Mouse (Mus musculus) bone marrow, adult 2 months (tissue): Measurements from ENCODE around the gene Fancg.

Experiments used
- CTCF ChIP-seq: fragments of 200-500 bp; IDR thresholded peaks from 2 replicates; pipeline ENCODE4 v1.5.1; 2011; ENCODE audit warnings: low read length, control low read depth; ENCODE audit not compliant: control insufficient read depth, insufficient read depth
- POLR2A ChIP-seq: fragments of 200-500 bp; IDR thresholded peaks from 2 replicates; pipeline ENCODE4 v1.6.1; 2011; ENCODE audit warnings: low read depth, mild to moderate bottlenecking, control low read depth, low read length, borderline replicate concordance; ENCODE audit not compliant: control insufficient read depth

DNA sequence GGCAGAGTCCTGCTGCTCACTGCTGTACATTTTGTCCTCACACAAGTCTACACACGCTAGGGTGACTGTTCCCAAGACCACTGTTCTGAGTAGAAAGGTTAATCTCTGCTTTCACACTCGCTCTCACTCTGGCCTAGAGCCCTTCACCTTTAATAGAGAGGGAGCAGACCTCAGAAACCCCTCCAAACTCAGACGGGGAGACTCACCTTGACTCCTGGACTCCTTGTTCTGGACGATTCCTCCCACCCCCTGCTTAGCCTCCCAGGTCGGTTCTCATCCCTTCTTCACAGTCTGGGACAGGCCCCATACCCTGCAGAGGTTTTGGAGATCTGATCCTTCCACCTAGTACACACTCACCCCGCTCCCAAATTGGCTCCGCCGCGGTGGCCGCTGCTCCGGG lies 29.3 kb upstream of the Fancg start:
- TF ChIP-seq POLR2A (no peak), CTCF (no peak)
